Mouse (Mus musculus) olfactory bulb, adult 2 months (tissue): Measurements from ENCODE around the gene Minos1.

Experiments used
- CTCF ChIP-seq: fragments of 200-500 bp; IDR thresholded peaks from 2 replicates; pipeline ENCODE4 v1.5.1; 2012; ENCODE audit warnings: low read depth, mild to moderate bottlenecking, low read length, moderate library complexity; ENCODE audit not compliant: insufficient read depth
- POLR2A ChIP-seq: fragments of 200-500 bp; IDR thresholded peaks from 2 replicates; pipeline ENCODE4 v1.6.1; 2012; ENCODE audit warnings: mild to moderate bottlenecking, low read depth, low read length, moderate library complexity; ENCODE audit not compliant: insufficient read depth

GRCm38 (mm10) chr4:139129806-139130700, 860 bp downstream of the Minos1 start:
- TF ChIP-seq CTCF (0 out of 2 replicates have a peak, but pooled peaks have one; percentile 6), POLR2A (no peak)
